Mouse (Mus musculus) small intestine, adult 2 months (tissue): ENCODE results near the gene Itpripl2.

Experiments
- CTCF ChIP-seq: fragments of 200-500 bp; IDR thresholded peaks from 2 replicates; pipeline ENCODE4 v1.5.1; 2012; ENCODE audit warnings: low read depth, mild to moderate bottlenecking, control low read depth, inconsistent platforms, low read length, moderate library complexity, mixed read lengths; ENCODE audit not compliant: insufficient replicate concordance, insufficient read length; ENCODE audit errors: extremely low read depth
- POLR2A ChIP-seq: fragments of 200-500 bp; IDR thresholded peaks from 2 replicates; pipeline ENCODE4 v1.6.1; 2012; ENCODE audit warnings: low read depth, mild to moderate bottlenecking, control low read depth, inconsistent platforms, low read length, moderate library complexity

GRCm38 (mm10) chr7:118448134-118448967, 43.4 kb downstream of the Itpripl2 start, which contains the start of gene Syt17:
- TF ChIP-seq CTCF: peak; percentile 80
- no peak for TF ChIP-seq POLR2A
